Mouse (Mus musculus) stomach, embryonic 14.5 days (tissue): ENCODE data around the gene Nol10. TPM values are rescaled to one million over a fixed set of nuclear protein-coding genes. Genes with fewer than 3 reads are reported as not detected.

ENCODE experiments used
- ATAC-seq: fragments of 200-750 bp; cut with Nextera tagmentation; 2 replicates; pipeline ENCODE4 v1.8.0; 2017; ENCODE audit warnings: low read depth, moderate TSS enrichment; ENCODE audit not compliant: insufficient number of reproducible peaks, insufficient read depth, low FRiP score
- H3K27ac ChIP-seq: fragments of 300-500 bp; sonication (generic); 2 replicates; pipeline ENCODE4 v1.5.1; 2014; ENCODE audit warnings: mild to moderate bottlenecking, low read length, moderate library complexity, mixed read lengths
- H3K27me3 ChIP-seq: fragments of 300-500 bp; sonication (generic); 2 replicates; pipeline ENCODE4 v1.6.1; 2014; ENCODE audit warnings: low read length, control low read depth, mixed read lengths; ENCODE audit not compliant: control insufficient read depth, insufficient read depth
- H3K36me3 ChIP-seq: fragments of 300-500 bp; sonication (generic); 2 replicates; pipeline ENCODE4 v1.6.1; 2014; ENCODE audit warnings: mild to moderate bottlenecking, control low read depth, low read length, moderate library complexity, mixed read lengths; ENCODE audit not compliant: control insufficient read depth, insufficient read depth
- H3K4me1 ChIP-seq: fragments of 300-500 bp; sonication (generic); 2 replicates; pipeline ENCODE4 v1.6.1; 2014; ENCODE audit warnings: low read length, control low read depth, mixed read lengths; ENCODE audit not compliant: control insufficient read depth, insufficient read depth
- H3K4me2 ChIP-seq: fragments of 300-500 bp; sonication (generic); replicated peaks from 2 replicates; pipeline ENCODE4 v1.6.1; 2014; ENCODE audit warnings: low read depth, low read length, control low read depth
- H3K4me3 ChIP-seq: fragments of 300-500 bp; sonication (generic); 2 replicates; pipeline ENCODE4 v1.5.1; 2014; ENCODE audit warnings: low read depth, low read length, control low read depth
- H3K9ac ChIP-seq: fragments of 300-500 bp; sonication (generic); replicated peaks from 2 replicates; pipeline ENCODE4 v1.6.1; 2014; ENCODE audit warnings: low read depth, mild to moderate bottlenecking, control low read depth, low read length, moderate library complexity, mixed read lengths
- H3K9me3 ChIP-seq: fragments of 300-500 bp; sonication (generic); 2 replicates; pipeline ENCODE4 v1.6.1; 2016; ENCODE audit warnings: low read depth, low read length, control low read depth; ENCODE audit not compliant: control insufficient read depth
- WGBS: fragments of 180-500 bp; shearing (Covaris S2); extraction: QIAGEN DNeasy Blood & Tissue Kit; methylation state at CpG from one replicate; pipeline ENCODE4 v1.1.7; 2014; 5-methylcytosine and 5-hydroxymethylcytosine counted together
- polyA plus RNA-seq: library from polyadenylated mRNA; unstranded; fragments of >200 nt; fragmentation: Nextera tagmentation; extraction: Ambion mirVana; gene quantifications from 2 replicates; pipeline ENCODE4 v1.2.1, GENCODE M21; 2014

The Nol10 gene
- polyA plus RNA-seq, 1 experiment from 2014 or later: 21.0 TPM

- Histone ChIP-seq H3K4me3 (no peak overlapping the region), H3K27me3 (no peaks in the 10 kb centered on the region), H3K36me3 (peaks cover 35% of the 10 kb centered on the region), H3K4me2 (no peak overlapping the region), H3K9ac (no peak overlapping the region), H3K27ac (no peak overlapping the region), H3K4me1 (no peaks in the 10 kb centered on the region), H3K9me3 (no peaks in the 10 kb centered on the region)
- WGBS: 76% methylated on average over 5 of the region's 5 CpGs
- ATAC-seq: no peak
These were observed 9.5 kb downstream of the Nol10 start for GRCm38 (mm10) chr12:17357795-17358194.

GRCm38 (mm10) chr12:17358981-17359380, 10.7 kb downstream of the Nol10 start:
- Histone ChIP-seq H3K9me3 (no peaks in the 10 kb centered on the region), H3K4me1 (no peaks in the 10 kb centered on the region), H3K27me3 (no peaks in the 10 kb centered on the region), H3K36me3 (peaks cover 39% of the 10 kb centered on the region), H3K27ac (no peak overlapping the region), H3K4me3 (no peak overlapping the region), H3K4me2 (no peak overlapping the region), H3K9ac (no peak overlapping the region)
- no peak for ATAC-seq
- WGBS: 89% methylated on average over 9 of the region's 9 CpGs

- Histone ChIP-seq H3K27me3 (no peaks in the 10 kb centered on the region), H3K9ac (no peak overlapping the region), H3K4me3 (no peak overlapping the region), H3K9me3 (no peaks in the 10 kb centered on the region), H3K4me1 (no peaks in the 10 kb centered on the region), H3K27ac (no peak overlapping the region), H3K36me3 (peaks cover 39% of the 10 kb centered on the region), H3K4me2 (no peak overlapping the region)
- WGBS: 56% methylated on average over 9 of the region's 9 CpGs
- no peak for ATAC-seq
These were observed 11.8 kb downstream of the Nol10 start for GRCm38 (mm10) chr12:17360104-17360503.

- Histone ChIP-seq H3K4me2 (no peak overlapping the region), H3K9ac (no peak overlapping the region), H3K27ac (no peak overlapping the region), H3K4me3 (no peak overlapping the region), H3K4me1 (no peaks in the 10 kb centered on the region), H3K9me3 (no peaks in the 10 kb centered on the region), H3K36me3 (peaks cover 36% of the 10 kb centered on the region), H3K27me3 (no peaks in the 10 kb centered on the region)
- no peak for ATAC-seq
- WGBS: 70% methylated on average over 4 of the region's 4 CpGs
These were observed 12.4 kb downstream of the Nol10 start for GRCm38 (mm10) chr12:17360650-17361049.

GRCm38 (mm10) chr12:17362316-17362715, 14.1 kb downstream of the Nol10 start:
- ATAC-seq: no peak
- peaks cover 39% of the 10 kb centered on the region for H3K36me3 ChIP-seq
- no peaks in the 10 kb centered on the region for H3K27me3 ChIP-seq
- H3K27ac ChIP-seq: no peak overlapping the region
- 87% methylated on average over 5 of the region's 5 CpGs for WGBS
- H3K4me3 ChIP-seq: no peak overlapping the region
- H3K9me3 ChIP-seq: no peaks in the 10 kb centered on the region
- no peak overlapping the region for H3K9ac ChIP-seq
- no peaks in the 10 kb centered on the region for H3K4me1 ChIP-seq
- no peak overlapping the region for H3K4me2 ChIP-seq

- H3K4me1 ChIP-seq: no peaks in the 10 kb centered on the region
- peak; percentile 67; the same call in 1 of the 2 replicates for ATAC-seq
- H3K27me3 ChIP-seq: no peaks in the 10 kb centered on the region
- no peak overlapping the region for H3K4me3 ChIP-seq
- H3K4me2 ChIP-seq: no peak overlapping the region
- no peaks in the 10 kb centered on the region for H3K9me3 ChIP-seq
- H3K36me3 ChIP-seq: peaks cover 37% of the 10 kb centered on the region
- 70% methylated on average over 5 of the region's 5 CpGs for WGBS
- H3K27ac ChIP-seq: no peak overlapping the region
- H3K9ac ChIP-seq: no peak overlapping the region
These were observed 18.7 kb downstream of the Nol10 start for GRCm38 (mm10) chr12:17366981-17367380.

- Histone ChIP-seq H3K4me2 (no peak overlapping the region), H3K27ac (no peak overlapping the region), H3K4me3 (no peak overlapping the region), H3K36me3 (peaks cover 34% of the 10 kb centered on the region), H3K27me3 (no peaks in the 10 kb centered on the region), H3K9ac (no peak overlapping the region), H3K9me3 (no peaks in the 10 kb centered on the region), H3K4me1 (no peaks in the 10 kb centered on the region)
- WGBS: 94% methylated on average over 3 of the region's 3 CpGs
- ATAC-seq: no peak
These were observed 20.9 kb downstream of the Nol10 start for GRCm38 (mm10) chr12:17369111-17369510.

GRCm38 (mm10) chr12:17369551-17370325, 21.5 kb downstream of the Nol10 start:
- H3K9ac ChIP-seq: no peak overlapping the region
- no peak overlapping the region for H3K27ac ChIP-seq
- H3K4me1 ChIP-seq: no peaks in the 10 kb centered on the region
- WGBS: 95% methylated on average over 7 of the region's 7 CpGs
- ATAC-seq: no peak
- peaks cover 31% of the 10 kb centered on the region for H3K36me3 ChIP-seq
- no peak overlapping the region for H3K4me2 ChIP-seq
- no peak overlapping the region for H3K4me3 ChIP-seq
- H3K9me3 ChIP-seq: no peaks in the 10 kb centered on the region
- H3K27me3 ChIP-seq: no peaks in the 10 kb centered on the region
